Mouse (Mus musculus): ENCODE data around the gene Zmiz1.

Gene Zmiz1

GRCm38 (mm10) chr14:25489336-25490078, 30.5 kb downstream of the Zmiz1 start:
- DNase-seq (ENCODE audit: low spot score in 2 of 2), result peak in 1 of 2 experiments; percentile 41

GRCm38 (mm10) chr14:25491961-25492360, 33.0 kb downstream of the Zmiz1 start:
- DNase-seq (ENCODE audit: low spot score in 2 of 2), result no peak

GRCm38 (mm10) chr14:25492567-25493279, 33.7 kb downstream of the Zmiz1 start:
- no peak for DNase-seq (ENCODE audit: low spot score in 2 of 2)

DNA sequence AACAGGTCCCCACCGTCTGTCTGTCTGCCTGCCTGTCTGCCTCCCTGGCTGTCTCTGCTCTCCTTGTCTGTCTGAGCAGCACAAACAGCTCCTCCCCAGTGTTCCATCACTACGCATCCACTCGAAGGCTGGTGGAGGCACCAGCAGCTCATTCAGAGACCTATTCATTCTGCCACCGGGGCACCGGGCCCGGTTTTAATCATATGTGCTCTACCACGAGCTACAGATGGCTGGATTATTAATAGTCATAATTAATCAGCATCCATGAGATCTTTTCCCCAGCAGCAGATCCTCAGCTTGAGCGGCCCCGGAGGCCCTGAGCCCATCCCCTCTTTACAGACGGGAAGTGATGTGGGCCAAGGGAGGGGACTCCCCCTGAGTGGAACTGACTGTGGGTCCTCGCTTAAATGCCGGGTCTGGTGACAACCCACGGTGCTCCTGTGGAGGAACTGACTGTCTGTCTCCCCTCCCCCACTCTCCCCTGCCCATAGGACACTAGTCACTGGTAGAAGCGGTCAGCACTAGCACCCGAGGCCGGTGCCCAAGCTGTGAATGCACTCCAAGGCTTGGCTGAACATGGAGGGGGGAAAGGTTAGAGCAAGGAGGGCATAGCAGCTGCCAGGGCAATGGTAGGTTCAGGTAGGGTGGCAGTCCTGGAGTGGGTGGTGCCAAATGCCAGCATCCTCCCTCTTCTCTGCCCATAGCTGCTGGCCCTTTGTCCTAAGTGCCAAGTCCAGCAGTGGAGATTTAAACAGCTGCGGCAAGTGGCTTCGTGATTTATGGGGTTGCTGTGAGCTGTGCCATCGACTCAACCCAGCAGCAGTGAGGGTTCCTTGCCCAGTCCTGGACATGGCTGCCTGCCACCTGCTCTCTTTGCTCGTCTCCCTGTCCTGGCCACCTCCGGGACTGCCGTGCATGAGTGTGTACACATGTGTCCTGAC, 34.6 kb downstream of the Zmiz1 start:
- DNase-seq (ENCODE audit: low spot score in 2 of 2), result peak; percentile 73 to 77

GRCm38 (mm10) chr14:25494778-25495177, 35.8 kb downstream of the Zmiz1 start:
- DNase-seq (ENCODE audit: low spot score in 2 of 2), result no peak

DNA sequence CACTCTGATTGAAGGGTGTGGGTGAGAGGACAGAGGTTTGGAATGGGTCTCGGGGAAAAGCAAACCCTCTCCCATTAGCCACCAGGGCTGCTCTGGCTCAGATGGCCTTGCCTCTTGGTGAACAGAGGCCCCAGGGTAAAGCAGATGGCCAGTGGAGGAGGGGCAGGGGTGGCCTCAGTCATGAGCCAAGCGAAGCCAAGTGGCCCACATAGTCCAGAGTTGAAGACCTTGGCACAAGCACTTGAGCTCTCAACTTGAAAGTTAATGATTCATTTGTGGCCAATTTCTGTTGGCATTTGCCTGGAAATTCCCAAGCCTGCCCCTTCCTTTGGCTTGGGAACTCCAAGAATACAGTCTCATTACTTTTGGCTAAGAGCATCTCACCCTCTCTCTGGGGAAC, 37.1 kb downstream of the Zmiz1 start:
- DNase-seq (ENCODE audit: low spot score in 2 of 2), result no peak

DNA sequence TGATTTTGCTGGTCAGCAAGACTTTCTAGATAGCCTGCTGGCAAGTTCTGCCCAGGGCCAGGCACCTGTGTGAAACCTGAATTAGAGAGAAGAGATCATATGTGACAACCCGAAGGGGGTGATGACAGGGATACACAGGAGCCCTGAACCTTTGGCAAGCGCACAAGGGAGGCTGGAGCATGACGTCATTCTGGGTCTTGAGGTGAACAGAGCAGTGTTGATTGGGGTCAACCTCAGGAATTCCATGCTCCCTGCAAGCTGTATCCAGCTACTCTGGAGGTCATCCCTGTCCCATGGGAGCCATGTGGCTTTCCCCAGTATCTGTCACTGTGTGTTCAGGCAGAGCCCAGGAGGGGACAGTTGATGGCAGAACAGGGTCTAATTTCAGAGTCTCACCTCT, 38.0 kb downstream of the Zmiz1 start:
- no peak for DNase-seq (ENCODE audit: low spot score in 2 of 2)

DNA sequence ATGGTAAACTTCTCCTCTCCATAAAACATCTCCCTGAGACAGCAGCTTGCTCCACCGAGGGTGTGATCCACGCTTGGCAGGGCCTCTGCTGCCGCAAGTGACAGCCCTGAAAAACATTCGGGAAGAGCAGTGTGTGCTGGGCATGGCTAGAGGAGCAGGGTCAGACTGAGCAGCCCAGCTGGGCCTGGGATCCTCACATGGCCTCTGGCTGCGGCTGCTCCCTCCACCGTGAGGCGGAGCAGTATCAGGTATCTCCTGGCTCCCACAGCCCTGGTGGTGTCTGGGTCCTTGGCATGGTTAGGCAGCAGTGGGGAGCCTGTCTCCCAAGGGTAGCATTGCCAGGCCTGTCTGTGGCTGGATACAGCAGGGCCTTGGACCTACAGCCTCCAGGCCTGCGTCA, 38.6 kb downstream of the Zmiz1 start:
- DNase-seq (ENCODE audit: low spot score in 2 of 2), result no peak

DNA sequence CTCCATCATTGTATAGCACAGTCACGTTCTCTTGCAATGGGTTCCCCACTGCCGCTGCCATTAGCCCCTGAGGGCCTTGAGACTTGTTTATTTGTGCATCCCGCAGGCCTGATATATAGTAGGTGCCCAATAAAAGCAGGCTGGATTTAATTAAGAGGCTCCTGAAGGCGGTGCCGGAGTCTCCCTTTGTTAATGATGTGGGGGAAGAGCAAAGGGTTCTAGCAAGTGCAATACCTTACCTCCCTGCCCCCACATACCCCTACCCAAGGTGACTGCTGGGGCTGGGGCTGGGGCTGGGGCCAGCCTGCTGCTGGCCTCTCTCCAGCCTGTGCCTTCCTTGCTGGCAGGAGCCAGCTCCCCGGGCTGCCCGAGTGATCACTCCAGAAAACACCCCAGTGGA, 39.4 kb downstream of the Zmiz1 start:
- DNase-seq (ENCODE audit: low spot score in 2 of 2), result no peak

- peak; percentile 72 for DNase-seq (ENCODE audit: low spot score in 2 of 2)
Measured at GRCm38 (mm10) chr14:25499526-25499925, 40.5 kb downstream of the Zmiz1 start.

DNA sequence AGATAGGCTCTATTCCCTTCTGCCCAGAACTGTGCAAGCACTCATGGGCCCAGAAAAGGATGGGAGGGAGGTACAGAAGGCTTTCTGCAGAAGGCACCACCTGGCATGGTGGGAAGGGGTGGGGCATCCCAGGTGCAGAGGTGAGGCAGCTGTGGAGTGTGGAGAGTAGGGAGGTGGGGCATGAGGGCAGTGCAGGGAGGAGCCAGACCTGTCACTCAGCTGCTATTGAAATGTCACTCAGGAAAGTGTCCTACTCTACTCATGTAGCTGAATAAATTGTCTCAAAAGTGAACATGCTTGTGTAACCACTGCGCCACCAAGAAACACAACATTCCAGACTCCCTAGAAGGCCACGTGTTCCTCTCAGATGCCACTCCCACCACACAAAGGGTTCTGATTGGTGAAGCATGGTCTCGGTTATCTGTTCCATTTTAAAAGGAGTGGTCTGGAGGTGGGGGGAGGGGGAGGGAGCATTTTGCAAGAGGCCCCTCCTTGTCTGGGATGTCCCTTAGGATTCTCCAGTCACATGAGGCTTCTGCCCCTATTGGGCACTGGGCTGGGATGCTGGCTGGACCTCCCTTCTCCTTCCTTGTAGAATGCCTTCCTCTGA, 41.6 kb downstream of the Zmiz1 start:
- no peak for DNase-seq (ENCODE audit: low spot score in 2 of 2)

- DNase-seq (ENCODE audit: low spot score in 2 of 2), result no peak
Measured at GRCm38 (mm10) chr14:25501481-25501880, 42.5 kb downstream of the Zmiz1 start.

DNA sequence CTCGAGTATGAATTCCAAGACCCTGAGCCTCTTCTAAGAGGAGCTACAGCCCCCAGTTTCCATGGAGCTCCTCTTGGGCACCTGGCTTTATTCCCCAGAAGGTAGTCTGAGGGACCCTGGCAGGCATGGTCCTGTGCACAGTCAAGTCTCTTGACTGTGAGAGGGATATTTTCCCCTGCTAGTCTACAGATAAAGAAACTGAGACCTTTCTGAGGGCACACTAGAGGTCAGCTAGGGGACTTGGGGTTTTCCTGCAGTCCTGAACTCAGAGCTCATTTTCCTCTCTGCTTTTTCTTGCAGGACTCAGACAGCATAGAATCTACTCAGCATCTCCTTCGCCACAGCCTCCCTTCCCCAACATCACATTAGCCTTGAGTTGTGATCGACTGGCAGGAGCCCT, 43.4 kb downstream of the Zmiz1 start:
- DNase-seq (ENCODE audit: low spot score in 2 of 2), result no peak

- DNase-seq (ENCODE audit: low spot score in 2 of 2), result no peak
Measured at GRCm38 (mm10) chr14:25504241-25504640, 45.3 kb downstream of the Zmiz1 start.

DNA sequence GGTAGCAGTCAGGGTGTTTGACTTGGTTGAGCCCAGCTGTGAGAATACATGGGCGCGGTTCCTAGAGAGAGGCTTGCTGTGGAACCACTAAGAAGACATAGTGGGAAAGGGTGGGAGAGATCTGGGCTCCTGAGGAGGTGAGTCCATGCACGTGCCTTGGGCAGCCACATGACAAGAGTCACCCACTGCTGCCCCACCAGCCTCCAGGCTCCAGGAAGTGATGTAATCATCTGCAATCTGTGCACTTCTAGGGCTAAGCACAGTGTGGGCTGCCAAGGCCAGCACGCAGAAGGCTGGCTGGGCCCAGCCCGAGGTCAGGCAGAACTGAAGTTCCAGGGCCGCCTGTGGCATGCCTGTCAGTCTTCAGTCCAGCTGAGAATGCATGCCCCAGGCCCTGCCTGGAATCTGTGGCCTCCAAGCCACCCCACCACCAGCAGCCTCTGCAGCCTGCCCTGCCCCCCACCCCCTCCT, 46.3 kb downstream of the Zmiz1 start:
- no peak for DNase-seq (ENCODE audit: low spot score in 2 of 2)

DNA sequence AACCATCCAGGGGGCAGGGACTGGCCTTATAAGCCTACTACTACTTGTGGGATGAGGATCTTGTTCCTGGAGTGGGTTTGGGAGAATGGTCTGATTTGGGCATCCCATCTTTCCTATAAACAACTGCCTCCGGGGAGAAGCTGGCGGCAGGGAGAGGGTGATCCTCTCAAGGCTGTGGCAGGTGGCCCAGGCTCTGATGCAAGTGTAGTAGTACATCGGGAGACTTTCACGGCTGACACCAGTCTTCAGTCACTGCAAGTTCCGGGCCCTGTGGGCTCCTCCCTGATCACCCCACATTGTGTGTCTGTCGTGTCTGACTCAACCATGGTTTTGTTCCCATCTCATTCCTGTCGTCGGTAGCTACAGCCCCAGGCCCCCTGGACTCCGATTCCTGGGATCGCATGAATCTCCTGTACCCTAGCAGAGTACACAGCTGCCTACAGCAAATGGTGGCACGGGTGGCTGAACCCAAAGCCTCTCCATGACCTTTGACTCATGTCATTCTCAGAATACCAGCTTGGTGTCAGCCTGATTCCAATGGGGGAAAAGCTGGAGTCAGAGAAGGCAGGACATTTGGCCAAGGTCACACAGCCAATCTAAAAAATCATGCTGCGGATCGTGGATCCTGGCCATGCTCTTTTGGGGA, 49.2 kb downstream of the Zmiz1 start:
- DNase-seq (ENCODE audit: low spot score in 2 of 2), result no peak

DNA sequence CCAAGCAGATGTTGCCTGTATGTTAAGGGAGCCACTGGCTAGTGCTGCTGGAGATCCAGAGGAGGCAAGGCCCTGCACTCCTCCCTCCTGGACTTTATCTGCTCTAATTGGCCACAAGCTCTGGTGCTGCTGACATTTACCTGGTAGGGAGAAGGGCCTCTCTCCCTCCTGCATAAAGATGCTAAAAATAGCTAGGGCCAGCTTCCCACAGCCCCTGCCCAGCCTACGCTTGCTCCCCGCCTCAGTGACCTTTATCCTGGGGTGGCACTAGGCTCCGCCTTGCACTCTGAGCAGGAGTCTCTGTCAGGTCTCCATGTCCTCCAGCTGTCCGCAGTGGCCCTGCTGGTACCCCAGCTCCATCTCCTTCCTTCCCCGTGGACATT, 49.8 kb downstream of the Zmiz1 start:
- no peak for DNase-seq (ENCODE audit: low spot score in 2 of 2)

GRCm38 (mm10) chr14:25509450-25510129, 50.6 kb downstream of the Zmiz1 start:
- no peak for DNase-seq (ENCODE audit: low spot score in 2 of 2)

GRCm38 (mm10) chr14:25510362-25510761, 51.4 kb downstream of the Zmiz1 start:
- DNase-seq (ENCODE audit: low spot score in 2 of 2), result no peak

GRCm38 (mm10) chr14:25510987-25511386, 52.0 kb downstream of the Zmiz1 start:
- DNase-seq (ENCODE audit: low spot score in 2 of 2), result no peak

DNA sequence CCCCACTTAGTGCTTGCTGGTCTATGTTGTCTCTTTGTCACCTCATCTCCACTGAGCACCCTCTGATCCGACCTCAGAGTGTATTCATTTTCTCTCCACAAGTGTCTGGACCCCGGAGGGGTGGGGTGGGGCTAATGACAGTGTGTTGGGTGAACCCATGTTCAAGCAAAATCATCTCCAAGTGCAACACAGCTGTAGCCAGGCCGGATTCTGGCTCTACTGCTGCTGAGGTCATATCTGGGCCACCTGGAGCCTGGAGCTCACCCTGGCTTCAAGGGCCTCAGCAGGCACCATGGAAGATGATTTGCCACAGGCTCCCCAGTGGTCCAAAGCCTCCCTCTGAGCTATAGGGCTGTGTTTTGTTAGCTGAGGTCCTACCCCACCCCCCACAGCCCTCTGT, 52.6 kb downstream of the Zmiz1 start:
- no peak for DNase-seq (ENCODE audit: low spot score in 2 of 2)

All from spleen, postnatal 36 days (tissue).